Mouse (Mus musculus) C2C12 (cell line): ENCODE data around the gene Dlgap3.

Source experiments
- CTCF ChIP-seq: IDR thresholded peaks from one replicate; pipeline ENCODE4 v1.5.1; 2011; ENCODE audit not compliant: control insufficient read depth, insufficient read depth, insufficient read length
- MAX ChIP-seq: IDR thresholded peaks from one replicate; pipeline ENCODE4 v1.6.1; 2011; ENCODE audit warnings: mild to moderate bottlenecking, control low read depth
- MYOD1 ChIP-seq: IDR thresholded peaks from one replicate; pipeline ENCODE4 v1.6.1; 2011; ENCODE audit warnings: low read depth; ENCODE audit not compliant: control insufficient read depth, insufficient read length
- USF1 ChIP-seq: IDR thresholded peaks from one replicate; pipeline ENCODE4 v1.6.1; 2011; ENCODE audit warnings: low read depth, mild to moderate bottlenecking, control low read depth, moderate library complexity

GRCm38 (mm10) chr4:127172614-127173013 is 3.6 kb downstream of the Dlgap3 start:
- TF ChIP-seq CTCF (no peak), USF1 (no peak), MYOD1 (no peak), MAX (no peak)
